Mouse (Mus musculus): ENCODE measurements at regions not wholly inside any gene's neighbourhood (a gene's known extent, or its start where the extent isn't known, plus 50 kb on each side); places are given as distances from the start of the nearest gene placed in this dataset.
"Not testable (repeated sequence)": the region's sequence is repeated elsewhere in the genome, so short reads cannot be mapped to it uniquely, and the experiment has no call there.

- no peak for DNase-seq
Measured at GRCm38 (mm10) chr10:53482919-53483318, 103.2 kb upstream of the Cep85l start.

- DNase-seq: no peak
Measured at GRCm38 (mm10) chr10:53470200-53470599, 90.5 kb upstream of the Cep85l start.

GRCm38 (mm10) chr10:53469611-53470010 lies 89.9 kb upstream of the Cep85l start:
- DNase-seq: peak; percentile 77 to 85

GRCm38 (mm10) chr10:53468293-53468545 lies 88.5 kb upstream of the Cep85l start:
- peak; percentile 47 to 74 for DNase-seq

GRCm38 (mm10) chr10:53467472-53468292 lies 87.9 kb upstream of the Cep85l start:
- no peak for DNase-seq

GRCm38 (mm10) chr10:53466851-53467250 lies 87.1 kb upstream of the Cep85l start:
- DNase-seq: peak; percentile 74 to 89

GRCm38 (mm10) chr10:53466261-53466660 lies 86.5 kb upstream of the Cep85l start:
- no peak for DNase-seq

GRCm38 (mm10) chr10:53464581-53464980 lies 84.8 kb upstream of the Cep85l start:
- DNase-seq: no peak

- peak; percentile 57 to 82 for DNase-seq
Measured at GRCm38 (mm10) chr10:53464006-53464405, 84.3 kb upstream of the Cep85l start.

- no peak for DNase-seq
Measured at GRCm38 (mm10) chr10:53463471-53463870, 83.7 kb upstream of the Cep85l start.

GRCm38 (mm10) chr10:53462449-53463308 lies 82.9 kb upstream of the Cep85l start:
- peak; percentile 86 to 89 for DNase-seq

- DNase-seq: no peak
Measured at GRCm38 (mm10) chr10:53461070-53461781, 81.5 kb upstream of the Cep85l start.

GRCm38 (mm10) chr10:53459706-53460105 lies 80.0 kb upstream of the Cep85l start:
- not testable (repeated sequence) for DNase-seq

GRCm38 (mm10) chr10:53456027-53456713 lies 76.4 kb upstream of the Cep85l start:
- DNase-seq: peak; percentile 66 to 78

- DNase-seq: no peak
Measured at GRCm38 (mm10) chr10:53444789-53445188, 65.0 kb upstream of the Cep85l start.

GRCm38 (mm10) chr10:53443443-53443842 lies 63.7 kb upstream of the Cep85l start:
- DNase-seq: no peak

- no peak for DNase-seq
Measured at GRCm38 (mm10) chr10:53442912-53443311, 63.2 kb upstream of the Cep85l start.

GRCm38 (mm10) chr10:53440251-53440650 lies 60.5 kb upstream of the Cep85l start:
- no peak for DNase-seq

- peak in 1 of 2 experiments; percentile 59 for DNase-seq
Measured at GRCm38 (mm10) chr10:53438388-53438787, 58.6 kb upstream of the Cep85l start.

- peak in 1 of 2 experiments; percentile 56 for DNase-seq
Measured at GRCm38 (mm10) chr10:53437724-53438123, 58.0 kb upstream of the Cep85l start.

GRCm38 (mm10) chr10:53436023-53436475 lies 56.3 kb upstream of the Cep85l start:
- no peak for DNase-seq
